Mouse (Mus musculus): ENCODE measurements around the gene Nos2. TPM values are rescaled to one million over a fixed set of nuclear protein-coding genes. Genes with fewer than 3 reads are reported as not detected.

The Nos2 gene
- polyA plus RNA-seq, 1 experiment from 2014 or later, result 0.49 TPM

GRCm38 (mm10) chr11:78959841-78960520 is 39.4 kb downstream of the Nos2 start:
- H3K9ac ChIP-seq (replicated peaks; ENCODE audit: low read length), result no peak overlapping the region
- 61% methylated on average over 5 of the region's 5 CpGs for WGBS
- no peak overlapping the region for H3K4me3 ChIP-seq (ENCODE audit: low read depth, low read length)
- ATAC-seq (replicated peaks; ENCODE audit: insufficient number of reproducible peaks, low FRiP score, low TSS enrichment, low read depth) (no peak), DNase-seq (ENCODE audit: low spot score) (peak; percentile 23)
- H3K4me1 ChIP-seq (ENCODE audit: control insufficient read depth, insufficient read depth, low read length), result no peaks in the 10 kb centered on the region; the same call in 1 of the 2 replicates
- H3K27ac ChIP-seq (replicated peaks; ENCODE audit: low read depth, low read length), result no peak overlapping the region
- H3K36me3 ChIP-seq (replicated peaks; ENCODE audit: control insufficient read depth, insufficient read depth, low read depth, low read length), result no peaks in the 10 kb centered on the region
- no peaks in the 10 kb centered on the region for H3K9me3 ChIP-seq (replicated peaks; ENCODE audit: control insufficient read depth, low read length)
- H3K27me3 ChIP-seq (ENCODE audit: control insufficient read depth, insufficient read depth, low read length), result no peaks in the 10 kb centered on the region
- no peak overlapping the region for H3K4me2 ChIP-seq (ENCODE audit: low read depth, low read length)

- no peak overlapping the region for H3K9ac ChIP-seq (replicated peaks; ENCODE audit: low read length)
- ATAC-seq (replicated peaks; ENCODE audit: insufficient number of reproducible peaks, low FRiP score, low TSS enrichment, low read depth), result no peak
- no peak overlapping the region for H3K4me2 ChIP-seq (ENCODE audit: low read depth, low read length)
- no peaks in the 10 kb centered on the region for H3K36me3 ChIP-seq (replicated peaks; ENCODE audit: control insufficient read depth, insufficient read depth, low read depth, low read length)
- DNase-seq (ENCODE audit: low spot score), result no peak
- no peak overlapping the region for H3K4me3 ChIP-seq (ENCODE audit: low read depth, low read length)
- WGBS, result 77% methylated on average over 5 of the region's 5 CpGs
- H3K9me3 ChIP-seq (replicated peaks; ENCODE audit: control insufficient read depth, low read length), result no peaks in the 10 kb centered on the region
- no peaks in the 10 kb centered on the region for H3K27me3 ChIP-seq (ENCODE audit: control insufficient read depth, insufficient read depth, low read length)
- H3K27ac ChIP-seq (replicated peaks; ENCODE audit: low read depth, low read length), result no peak overlapping the region
- H3K4me1 ChIP-seq (ENCODE audit: control insufficient read depth, insufficient read depth, low read length), result no peaks in the 10 kb centered on the region; the same call in 1 of the 2 replicates
These were observed 40.6 kb downstream of the Nos2 start for GRCm38 (mm10) chr11:78961221-78961620.

- no peak overlapping the region for H3K4me3 ChIP-seq (ENCODE audit: low read depth, low read length)
- WGBS, result 21% methylated on average over 4 of the region's 4 CpGs
These were observed 46.8 kb downstream of the Nos2 start for GRCm38 (mm10) chr11:78967371-78967770.

GRCm38 (mm10) chr11:78968121-78968520 is 47.5 kb downstream of the Nos2 start:
- H3K4me1 ChIP-seq (ENCODE audit: control insufficient read depth, insufficient read depth, low read length), result 0 out of 2 replicates have a peak, but pooled peaks cover 1% of the 10 kb centered on the region
- no peaks in the 10 kb centered on the region for H3K36me3 ChIP-seq (replicated peaks; ENCODE audit: control insufficient read depth, insufficient read depth, low read depth, low read length)
- no peak overlapping the region for H3K27ac ChIP-seq (replicated peaks; ENCODE audit: low read depth, low read length)
- 69% methylated on average over 4 of the region's 4 CpGs for WGBS
- H3K27me3 ChIP-seq (ENCODE audit: control insufficient read depth, insufficient read depth, low read length), result no peaks in the 10 kb centered on the region
- H3K4me2 ChIP-seq (ENCODE audit: low read depth, low read length), result no peak overlapping the region
- H3K4me3 ChIP-seq (ENCODE audit: low read depth, low read length), result no peak overlapping the region
- no peak overlapping the region for H3K9ac ChIP-seq (replicated peaks; ENCODE audit: low read length)
- no peak for ATAC-seq (replicated peaks; ENCODE audit: insufficient number of reproducible peaks, low FRiP score, low TSS enrichment, low read depth)
- no peak for DNase-seq (ENCODE audit: low spot score)
- H3K9me3 ChIP-seq (replicated peaks; ENCODE audit: control insufficient read depth, low read length), result no peaks in the 10 kb centered on the region

More at GRCm38 (mm10) chr11:78967371-78967770, 46.8 kb downstream of the Nos2 start:
- DNase-seq (ENCODE audit: low spot score) (peak; percentile 70), ATAC-seq (replicated peaks; ENCODE audit: insufficient number of reproducible peaks, low FRiP score, low TSS enrichment, low read depth) (no peak)
- no peaks in the 10 kb centered on the region for H3K27me3 ChIP-seq (ENCODE audit: control insufficient read depth, insufficient read depth, low read length)
- no peaks in the 10 kb centered on the region for H3K4me1 ChIP-seq (ENCODE audit: control insufficient read depth, insufficient read depth, low read length)
- no peak overlapping the region for H3K4me2 ChIP-seq (ENCODE audit: low read depth, low read length)
- no peak overlapping the region for H3K9ac ChIP-seq (replicated peaks; ENCODE audit: low read length)
- H3K27ac ChIP-seq (replicated peaks; ENCODE audit: low read depth, low read length), result no peak overlapping the region
- no peaks in the 10 kb centered on the region for H3K9me3 ChIP-seq (replicated peaks; ENCODE audit: control insufficient read depth, low read length)
- no peaks in the 10 kb centered on the region for H3K36me3 ChIP-seq (replicated peaks; ENCODE audit: control insufficient read depth, insufficient read depth, low read depth, low read length)

- ATAC-seq (replicated peaks; ENCODE audit: insufficient number of reproducible peaks, low FRiP score, low TSS enrichment, low read depth), result no peak
- Histone ChIP-seq H3K4me3 (ENCODE audit: low read depth, low read length) (no peak overlapping the region), H3K27me3 (ENCODE audit: control insufficient read depth, insufficient read depth, low read length) (no peaks in the 10 kb centered on the region), H3K27ac (replicated peaks; ENCODE audit: low read depth, low read length) (no peak overlapping the region), H3K9me3 (replicated peaks; ENCODE audit: control insufficient read depth, low read length) (no peaks in the 10 kb centered on the region), H3K4me2 (ENCODE audit: low read depth, low read length) (no peak overlapping the region), H3K36me3 (replicated peaks; ENCODE audit: control insufficient read depth, insufficient read depth, low read depth, low read length) (no peaks in the 10 kb centered on the region), H3K9ac (replicated peaks; ENCODE audit: low read length) (no peak overlapping the region), H3K4me1 (ENCODE audit: control insufficient read depth, insufficient read depth, low read length) (0 out of 2 replicates have a peak, but pooled peaks cover 4% of the 10 kb centered on the region)
- WGBS, result 83% methylated on average over 8 of the region's 8 CpGs
- no peak for DNase-seq (ENCODE audit: low spot score)
These were observed 50.5 kb downstream of the Nos2 start for GRCm38 (mm10) chr11:78971096-78971495.

GRCm38 (mm10) chr11:78971746-78972145 is 51.2 kb downstream of the Nos2 start:
- Histone ChIP-seq H3K9ac (replicated peaks; ENCODE audit: low read length) (no peak overlapping the region), H3K4me1 (ENCODE audit: control insufficient read depth, insufficient read depth, low read length) (0 out of 2 replicates have a peak, but pooled peaks cover 4% of the 10 kb centered on the region), H3K9me3 (replicated peaks; ENCODE audit: control insufficient read depth, low read length) (no peaks in the 10 kb centered on the region), H3K4me2 (ENCODE audit: low read depth, low read length) (no peak overlapping the region), H3K27ac (replicated peaks; ENCODE audit: low read depth, low read length) (no peak overlapping the region), H3K27me3 (ENCODE audit: control insufficient read depth, insufficient read depth, low read length) (no peaks in the 10 kb centered on the region), H3K4me3 (ENCODE audit: low read depth, low read length) (no peak overlapping the region), H3K36me3 (replicated peaks; ENCODE audit: control insufficient read depth, insufficient read depth, low read depth, low read length) (no peaks in the 10 kb centered on the region)
- DNase-seq (ENCODE audit: low spot score) (no peak), ATAC-seq (replicated peaks; ENCODE audit: insufficient number of reproducible peaks, low FRiP score, low TSS enrichment, low read depth) (no peak)
- 81% methylated on average over 3 of the region's 3 CpGs for WGBS

- Histone ChIP-seq H3K27me3 (ENCODE audit: control insufficient read depth, insufficient read depth, low read length) (no peaks in the 10 kb centered on the region), H3K27ac (replicated peaks; ENCODE audit: low read depth, low read length) (no peak overlapping the region), H3K4me3 (ENCODE audit: low read depth, low read length) (no peak overlapping the region), H3K9me3 (replicated peaks; ENCODE audit: control insufficient read depth, low read length) (no peaks in the 10 kb centered on the region), H3K4me1 (ENCODE audit: control insufficient read depth, insufficient read depth, low read length) (0 out of 2 replicates have a peak, but pooled peaks cover 4% of the 10 kb centered on the region), H3K36me3 (replicated peaks; ENCODE audit: control insufficient read depth, insufficient read depth, low read depth, low read length) (no peaks in the 10 kb centered on the region), H3K4me2 (ENCODE audit: low read depth, low read length) (no peak overlapping the region), H3K9ac (replicated peaks; ENCODE audit: low read length) (no peak overlapping the region)
- ATAC-seq (replicated peaks; ENCODE audit: insufficient number of reproducible peaks, low FRiP score, low TSS enrichment, low read depth) (no peak), DNase-seq (ENCODE audit: low spot score) (peak; percentile 10)
- 33% methylated on average over 6 of the region's 6 CpGs for WGBS
These were observed 51.7 kb downstream of the Nos2 start for GRCm38 (mm10) chr11:78972328-78972727.

GRCm38 (mm10) chr11:78972811-78973351 is 52.3 kb downstream of the Nos2 start:
- WGBS, result 53% methylated on average over 8 of the region's 8 CpGs
- Histone ChIP-seq H3K27ac (replicated peaks; ENCODE audit: low read depth, low read length) (no peak overlapping the region), H3K36me3 (replicated peaks; ENCODE audit: control insufficient read depth, insufficient read depth, low read depth, low read length) (no peaks in the 10 kb centered on the region), H3K9ac (replicated peaks; ENCODE audit: low read length) (no peak overlapping the region), H3K4me2 (ENCODE audit: low read depth, low read length) (no peak overlapping the region), H3K4me3 (ENCODE audit: low read depth, low read length) (no peak overlapping the region), H3K27me3 (ENCODE audit: control insufficient read depth, insufficient read depth, low read length) (no peaks in the 10 kb centered on the region), H3K9me3 (replicated peaks; ENCODE audit: control insufficient read depth, low read length) (no peaks in the 10 kb centered on the region), H3K4me1 (ENCODE audit: control insufficient read depth, insufficient read depth, low read length) (0 out of 2 replicates have a peak, but pooled peaks cover 4% of the 10 kb centered on the region)
- no peak for ATAC-seq (replicated peaks; ENCODE audit: insufficient number of reproducible peaks, low FRiP score, low TSS enrichment, low read depth)
- peak; percentile 55 for DNase-seq (ENCODE audit: low spot score)

All from embryonic facial prominence, embryonic 11.5 days (tissue).